Mouse (Mus musculus) adrenal gland, postnatal 4 days (tissue): ENCODE data around the gene Nelfcd. TPM values are rescaled to one million over a fixed set of nuclear protein-coding genes. Genes with fewer than 3 reads are reported as not detected.

ENCODE experiments used
- DNase-seq, 2 experiments: peaks; one replicate each; pipeline ENCODE4 v3.0.0; 2021 to 2022; ENCODE audit warnings: low spot score in 2 of 2, mixed read lengths in 2 of 2
- total RNA-seq, 2 experiments: library from RNA; stranded (reverse); gene quantifications; 2 replicates each; pipeline ENCODE4 v1.2.3; 2021

The Nelfcd gene
- total RNA-seq, 2 experiments from 2014 or later, result 77.0 to 78.4 TPM

DNA sequence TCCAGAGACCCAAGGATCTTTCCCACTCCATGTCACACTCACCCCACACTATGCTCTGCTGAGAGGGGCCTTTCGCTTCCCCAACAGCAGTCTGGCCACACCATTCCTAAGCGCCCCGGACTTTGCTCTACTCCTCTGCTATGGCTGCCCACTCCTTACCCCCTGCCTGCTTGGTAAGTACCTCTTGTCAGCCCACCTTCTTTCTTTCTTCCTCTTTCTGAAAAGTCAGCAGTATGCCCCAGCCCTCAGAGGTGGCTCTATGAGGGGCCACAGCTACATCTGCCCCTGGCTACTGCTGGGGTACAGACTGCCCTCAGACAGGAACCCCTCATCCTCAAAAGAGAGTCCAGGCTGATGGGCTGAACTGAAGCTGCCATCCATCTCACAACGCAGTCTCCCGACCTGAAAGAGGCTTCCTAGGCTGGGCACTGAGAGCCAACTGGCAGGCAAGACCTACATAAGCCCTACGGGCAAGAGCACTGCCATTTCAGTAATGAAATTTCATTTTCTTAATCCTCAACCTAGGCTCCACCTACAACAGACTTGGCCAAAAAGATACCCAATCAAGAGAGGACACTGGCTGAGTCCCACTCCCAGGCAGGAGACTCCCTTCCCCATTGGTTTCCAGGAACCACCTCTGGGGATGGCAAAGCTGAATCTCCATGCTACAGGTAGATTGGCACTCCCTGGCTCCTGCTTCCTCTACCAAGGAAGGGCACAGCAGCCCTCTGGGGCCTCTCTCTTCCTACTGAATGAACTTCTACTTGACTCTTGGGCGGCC lies 21.5 kb downstream of the Nelfcd start:
- no peak for DNase-seq

DNA sequence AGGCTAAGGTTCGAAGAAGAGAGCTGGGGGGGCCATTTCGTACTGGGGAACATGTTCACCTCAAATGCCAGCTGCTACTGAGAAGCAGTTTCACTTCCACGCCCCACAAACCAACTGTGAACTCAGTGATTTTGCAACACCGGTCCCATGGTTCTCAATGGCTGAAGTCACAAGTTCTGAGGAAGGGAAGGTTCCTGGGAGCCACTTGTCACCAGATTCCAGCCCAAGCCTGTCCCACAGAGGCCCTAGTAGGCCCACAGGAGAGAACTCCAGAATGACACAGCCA lies 22.0 kb downstream of the Nelfcd start:
- DNase-seq, result no peak

GRCm38 (mm10) chr2:174438181-174438580 lies 22.6 kb downstream of the Nelfcd start:
- DNase-seq, result no peak

GRCm38 (mm10) chr2:174438737-174439449 lies 23.3 kb downstream of the Nelfcd start, which contains the start of gene Ctsz:
TSS of gene Ctsz (minus strand) at chr2:174439039.
- peak; percentile 37 to 56 for DNase-seq

- DNase-seq, result no peak
Measured at GRCm38 (mm10) chr2:174439450-174439838, 23.8 kb downstream of the Nelfcd start.

DNA sequence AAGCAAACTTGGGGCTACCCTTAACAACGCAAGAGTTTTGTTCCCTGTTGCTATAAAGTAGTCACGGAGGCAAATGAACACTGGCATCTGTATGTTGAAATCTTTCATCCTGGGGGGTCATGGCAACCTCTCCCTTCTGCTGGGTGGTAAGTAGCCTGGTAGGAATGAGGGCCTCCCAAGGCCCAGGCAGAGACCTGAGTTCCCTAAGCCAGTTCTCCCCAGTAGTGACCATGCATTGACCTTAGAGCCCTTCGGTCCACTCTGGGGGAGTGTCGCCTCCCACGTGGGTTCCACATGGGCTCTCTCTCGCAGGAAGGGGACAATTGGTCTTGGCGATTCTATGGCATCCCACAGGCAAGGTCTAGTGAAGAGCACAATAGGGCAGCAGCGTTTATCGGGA lies 24.4 kb downstream of the Nelfcd start:
- DNase-seq, result no peak

- DNase-seq, result no peak
Measured at GRCm38 (mm10) chr2:174441898-174442297, 26.3 kb downstream of the Nelfcd start.

DNA sequence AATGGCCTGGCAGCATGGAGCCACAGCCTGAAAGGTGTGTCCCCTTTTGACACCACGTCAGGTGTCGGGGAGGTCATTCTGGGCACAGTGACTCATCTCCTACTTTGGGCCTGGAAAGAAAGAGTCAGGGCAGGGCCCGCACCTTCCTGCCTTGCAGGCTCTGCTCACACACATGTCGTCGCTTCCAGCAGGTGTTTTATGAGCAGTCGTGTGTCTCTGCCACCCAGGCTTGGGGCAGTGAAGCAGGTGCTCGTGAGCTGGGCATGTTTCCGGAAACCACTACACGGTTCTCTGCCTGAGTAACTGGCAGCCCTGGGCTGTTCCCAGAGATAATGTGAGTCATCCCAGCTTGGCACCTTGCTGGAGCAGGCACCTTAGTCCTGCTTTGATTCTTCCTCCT lies 26.9 kb downstream of the Nelfcd start:
- DNase-seq, result no peak

- DNase-seq, result no peak
Measured at GRCm38 (mm10) chr2:174443046-174443445, 27.4 kb downstream of the Nelfcd start.

DNA sequence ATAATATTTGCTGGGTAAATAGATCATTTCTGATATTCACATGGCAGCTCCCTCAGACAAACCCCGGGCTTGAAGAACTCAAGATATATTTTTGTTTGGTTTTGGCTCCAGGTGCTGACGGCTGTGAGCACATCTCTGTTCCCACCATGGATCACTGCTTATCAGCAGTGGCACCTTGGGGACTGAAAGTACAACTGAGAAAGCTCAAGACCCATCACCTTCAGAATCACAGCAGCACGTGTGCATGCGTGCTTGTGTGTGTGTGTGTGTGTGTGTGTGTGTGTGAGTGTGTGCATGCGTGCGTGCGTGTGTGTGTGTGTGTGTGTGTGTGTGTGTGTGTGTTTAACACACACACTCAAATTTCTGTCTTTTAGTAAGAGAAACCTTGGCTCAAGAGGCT lies 28.8 kb downstream of the Nelfcd start:
- DNase-seq, result no peak

- DNase-seq, result no peak
Measured at GRCm38 (mm10) chr2:174445018-174445417, 29.4 kb downstream of the Nelfcd start.

- no peak for DNase-seq
Measured at GRCm38 (mm10) chr2:174446492-174446891, 30.9 kb downstream of the Nelfcd start.

DNA sequence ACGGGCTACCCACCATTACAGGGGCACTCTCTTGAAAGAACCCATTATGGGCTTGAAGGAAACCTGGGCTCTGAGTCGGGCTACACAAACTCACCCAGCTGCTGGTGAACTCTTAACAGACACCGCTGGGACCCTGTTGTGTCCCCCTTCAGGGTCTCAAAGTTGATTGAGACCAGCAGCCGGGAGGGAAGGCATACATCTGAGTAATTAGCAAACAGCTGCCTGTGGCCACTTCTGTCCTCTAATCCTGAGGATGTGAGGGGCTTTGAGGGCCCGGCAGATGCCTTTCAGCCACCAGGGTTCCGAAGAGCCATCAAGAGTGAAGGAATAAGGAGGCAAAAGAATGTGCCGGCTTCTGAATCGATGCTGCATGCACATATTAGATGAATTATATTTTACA lies 31.3 kb downstream of the Nelfcd start:
- no peak for DNase-seq

DNA sequence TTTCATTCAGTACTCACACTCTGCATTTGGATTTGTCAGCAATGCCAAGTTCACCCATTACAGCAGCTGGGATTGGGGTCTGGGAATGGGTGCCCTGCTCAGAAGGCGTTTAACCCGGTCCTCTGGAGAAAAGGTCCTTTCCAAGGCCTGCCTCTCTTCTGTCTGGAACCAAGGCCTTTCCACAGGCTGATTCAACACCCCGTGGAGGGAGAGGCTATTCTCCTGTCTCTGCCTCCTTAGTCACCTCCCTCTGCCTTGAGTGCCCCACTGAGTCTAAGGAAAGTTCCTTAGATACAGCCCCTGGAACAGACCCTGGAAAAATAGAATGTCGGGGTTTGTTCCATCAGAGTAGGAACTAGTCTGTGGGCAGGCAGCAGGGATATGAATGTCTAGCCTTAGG lies 32.8 kb downstream of the Nelfcd start:
- DNase-seq, result no peak

DNA sequence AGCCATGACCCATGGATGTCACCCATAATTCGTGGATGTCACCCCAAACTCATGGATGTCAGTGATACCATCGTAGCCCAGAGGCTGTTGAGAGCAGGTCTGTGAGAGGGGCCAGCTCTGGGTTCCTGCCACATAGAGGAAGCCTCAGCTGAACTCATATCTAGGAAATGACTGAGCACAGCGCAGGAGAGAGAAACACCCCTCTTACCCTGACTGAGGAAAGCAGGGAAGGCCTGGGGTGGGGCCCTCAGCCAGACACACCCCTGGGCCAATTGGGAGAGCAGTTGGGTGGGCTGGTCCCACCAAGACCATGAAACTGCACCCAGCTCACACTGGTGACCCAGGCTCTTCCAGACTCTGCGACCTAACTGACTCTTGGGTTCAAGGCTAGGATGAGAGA lies 34.7 kb downstream of the Nelfcd start, which contains the start of gene Tubb1:
Tubb1 (plus strand) TSS at position 343 of the 400 bp plus-strand sequence.
- DNase-seq, result no peak

- DNase-seq, result no peak
Measured at GRCm38 (mm10) chr2:174453681-174454080, 38.1 kb downstream of the Nelfcd start.

DNA sequence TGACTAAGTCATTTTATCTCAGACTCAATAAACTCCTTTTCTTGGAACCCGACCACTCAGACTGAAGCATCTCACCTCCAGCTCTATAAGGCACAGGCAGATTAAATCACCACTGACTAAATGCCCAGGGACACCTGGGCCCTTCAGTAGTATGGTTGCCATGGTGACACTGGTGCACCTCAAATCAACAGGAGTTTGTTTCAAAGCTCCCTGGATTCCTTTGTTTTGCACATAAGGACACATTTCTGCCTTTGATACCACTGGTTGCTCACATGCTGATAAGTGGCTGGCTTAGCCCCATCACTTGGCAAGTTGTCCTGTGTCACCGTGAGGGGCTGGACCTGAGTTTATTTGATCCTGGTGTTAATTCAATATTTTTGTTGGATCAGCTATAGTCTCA lies 43.8 kb downstream of the Nelfcd start:
- DNase-seq, result no peak

DNA sequence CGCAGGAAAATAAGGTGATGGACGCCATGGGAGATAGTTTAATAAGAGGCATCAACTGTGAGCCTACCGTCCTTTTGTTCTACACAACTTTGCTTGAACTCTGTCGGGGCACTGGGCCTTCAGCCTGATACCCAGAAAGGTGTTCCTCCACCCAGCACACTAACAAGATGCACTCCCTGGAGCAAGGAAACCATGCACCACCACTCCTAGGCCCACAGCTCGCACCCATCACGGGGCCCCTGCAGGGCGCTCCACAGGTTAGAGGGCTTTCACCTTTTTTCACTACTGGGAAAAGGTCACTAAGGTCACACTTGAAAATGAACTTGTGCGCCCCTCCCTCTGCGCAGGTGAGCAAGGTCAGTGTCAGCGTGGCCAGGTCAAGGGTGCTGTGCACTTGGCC lies 47.8 kb downstream of the Nelfcd start:
- no peak for DNase-seq

DNA sequence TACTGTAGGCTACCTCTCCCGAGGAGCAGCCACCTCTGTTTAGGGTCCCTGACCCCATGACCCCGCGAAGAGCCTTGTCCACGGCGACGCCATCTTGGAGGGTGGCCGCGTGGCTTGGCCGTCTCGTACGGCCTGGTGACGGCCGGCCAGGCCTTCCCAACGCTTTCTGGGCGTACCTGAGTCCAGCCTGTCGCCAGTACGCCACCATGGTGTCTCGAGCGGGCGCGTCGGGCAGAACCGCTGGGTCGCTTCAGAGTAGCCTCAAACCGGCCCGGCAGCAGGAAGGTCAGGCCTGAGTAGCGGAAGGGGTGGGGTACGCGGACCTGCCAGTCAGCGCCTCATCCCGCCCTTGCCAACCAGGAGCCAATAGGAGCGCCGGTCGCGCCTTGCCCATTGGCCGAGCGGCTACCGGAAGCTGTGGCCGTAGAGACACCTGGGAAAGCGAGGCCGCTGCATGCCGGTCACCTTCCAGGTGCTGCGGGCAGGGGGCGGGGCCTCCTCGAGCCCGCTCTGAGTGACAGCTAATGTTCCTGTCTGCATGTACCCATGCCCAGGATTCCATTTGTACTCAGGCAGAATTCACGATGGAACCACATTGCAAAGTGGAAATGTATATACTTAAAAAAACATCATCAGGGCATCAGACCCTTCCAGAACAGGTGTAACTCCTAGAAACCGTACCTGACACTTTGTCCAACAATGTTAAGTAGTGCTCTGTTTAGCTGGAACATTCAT lies 48.4 kb downstream of the Nelfcd start, which contains the start of gene Atp5e:
Atp5e (minus strand) TSS at position 317 of the 735 bp plus-strand sequence.
- peak; percentile 85 to 89 for DNase-seq

GRCm38 (mm10) chr2:174470333-174470732 lies 54.7 kb downstream of the Nelfcd start:
- DNase-seq, result no peak

DNA sequence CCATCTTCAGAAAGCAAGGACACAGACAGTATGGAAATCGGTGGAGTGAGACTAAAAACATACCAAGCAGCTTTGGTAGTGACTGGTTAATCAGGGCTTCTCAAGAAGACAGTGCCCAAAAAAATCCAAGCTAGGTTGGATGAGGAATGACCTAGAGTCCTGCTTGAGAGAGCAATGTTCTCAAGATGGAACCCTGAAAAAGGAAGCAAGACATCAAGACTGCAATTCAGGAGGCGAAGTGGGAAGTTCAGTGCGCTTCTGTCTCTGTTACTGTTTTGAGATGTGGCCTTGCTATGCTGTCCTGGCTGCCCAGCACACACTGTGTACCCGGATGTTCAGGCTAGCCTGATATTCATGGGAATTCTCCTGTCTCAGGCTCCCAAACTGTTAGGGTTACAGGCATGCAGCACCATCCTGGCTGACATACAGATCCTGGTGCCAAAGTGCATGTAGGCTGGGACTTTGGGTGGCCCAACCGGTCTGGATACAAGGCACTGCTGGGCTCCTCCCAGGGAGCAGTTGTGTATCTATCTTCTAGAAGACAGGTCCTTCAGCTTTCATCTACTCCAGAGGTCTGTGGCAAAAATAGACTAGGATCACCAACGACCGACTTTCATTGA lies 55.3 kb downstream of the Nelfcd start:
- DNase-seq, result no peak

DNA sequence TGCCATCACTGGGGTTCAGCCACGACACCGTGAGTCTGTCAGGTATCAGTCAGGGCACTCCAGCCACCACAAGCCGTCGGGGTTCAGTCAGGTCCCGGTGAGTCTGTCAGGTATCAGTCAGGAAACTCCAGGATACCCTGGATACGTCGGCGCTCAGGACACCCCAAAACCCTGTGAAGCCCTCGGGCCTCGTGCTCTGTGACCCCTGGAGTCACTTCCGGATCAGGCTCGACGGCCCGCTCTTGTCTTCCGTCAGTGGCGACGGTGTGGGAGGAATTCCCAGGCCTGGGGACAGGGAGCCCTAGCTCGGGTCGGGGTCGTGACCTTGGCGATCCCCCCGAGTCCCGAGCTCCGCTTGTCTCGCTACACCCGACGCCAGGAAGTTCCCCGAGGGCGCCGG lies 56.8 kb downstream of the Nelfcd start:
- no peak for DNase-seq
